Mouse (Mus musculus): Measurements from ENCODE around the gene Smtnl1. TPM values are rescaled to one million over a fixed set of nuclear protein-coding genes. Genes with fewer than 3 reads are reported as not detected.

Gene Smtnl1
- polyA plus RNA-seq, 1 experiment from 2014 or later = 0.49 TPM

DNA sequence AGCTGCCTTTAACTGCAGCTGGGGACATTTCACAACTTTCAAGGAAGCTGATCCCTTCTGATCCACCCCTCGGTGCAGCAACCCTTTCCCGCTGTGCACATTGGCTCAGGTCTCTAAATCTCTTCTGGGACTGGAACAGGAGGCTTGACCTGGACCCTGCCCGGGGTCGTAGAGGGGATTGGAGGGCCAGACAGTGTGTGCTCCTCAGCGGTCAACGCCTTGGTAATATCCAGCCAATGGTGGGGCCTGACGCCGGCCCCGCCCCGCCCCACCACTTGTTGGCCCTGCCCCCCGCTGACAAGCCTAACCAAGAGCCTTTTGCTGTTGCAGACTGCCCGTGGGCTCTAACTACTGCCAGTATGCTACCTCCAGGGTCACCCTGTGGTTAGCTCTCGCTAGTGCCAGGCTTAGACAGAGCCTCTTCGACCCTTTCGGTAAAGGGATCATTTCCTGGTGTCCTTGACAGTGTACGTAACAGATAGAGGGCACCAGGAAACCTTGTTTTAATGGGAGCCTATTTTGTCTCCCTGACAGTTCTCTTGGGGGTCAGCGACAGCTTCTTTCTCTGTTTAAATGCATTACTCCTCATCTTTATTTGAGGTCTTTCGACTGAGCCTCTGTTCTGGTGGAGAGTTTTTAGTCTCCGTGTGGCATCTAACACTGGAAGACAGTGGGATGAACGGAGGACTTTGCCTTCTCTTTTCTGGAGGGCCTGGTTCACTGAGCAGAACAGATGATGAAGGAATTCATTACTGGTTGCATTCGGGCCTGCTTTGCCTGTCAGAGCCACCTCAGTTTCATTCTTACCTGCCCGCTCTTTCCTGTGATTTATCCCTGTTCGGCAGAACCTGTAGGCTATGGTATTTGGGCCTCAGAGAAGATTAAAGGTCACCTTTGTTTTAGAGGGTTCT, 28.9 kb upstream of the Smtnl1 start:
- no peak overlapping the region for H3K27ac ChIP-seq
- no peak; the same call in 1 of the 2 replicates for ATAC-seq (ENCODE audit: insufficient number of reproducible peaks, insufficient read depth, low FRiP score, low TSS enrichment, low read depth)
- H3K4me2 ChIP-seq = peak overlapping the region; percentile 23; the same call in 1 of the 2 replicates
- 34% methylated on average over 23 of the region's 23 CpGs for WGBS
- no peaks in the 10 kb centered on the region for H3K9me3 ChIP-seq
- no peak overlapping the region for H3K4me3 ChIP-seq (replicated peaks)
- H3K9ac ChIP-seq (replicated peaks) = 0 out of 2 replicates have a peak overlapping the region, but pooled peaks have one; percentile 4
- H3K4me1 ChIP-seq (replicated peaks) = peaks cover 11% of the 10 kb centered on the region
- H3K27me3 ChIP-seq = no peaks in the 10 kb centered on the region
- peaks cover 91% of the 10 kb centered on the region for H3K36me3 ChIP-seq

DNA sequence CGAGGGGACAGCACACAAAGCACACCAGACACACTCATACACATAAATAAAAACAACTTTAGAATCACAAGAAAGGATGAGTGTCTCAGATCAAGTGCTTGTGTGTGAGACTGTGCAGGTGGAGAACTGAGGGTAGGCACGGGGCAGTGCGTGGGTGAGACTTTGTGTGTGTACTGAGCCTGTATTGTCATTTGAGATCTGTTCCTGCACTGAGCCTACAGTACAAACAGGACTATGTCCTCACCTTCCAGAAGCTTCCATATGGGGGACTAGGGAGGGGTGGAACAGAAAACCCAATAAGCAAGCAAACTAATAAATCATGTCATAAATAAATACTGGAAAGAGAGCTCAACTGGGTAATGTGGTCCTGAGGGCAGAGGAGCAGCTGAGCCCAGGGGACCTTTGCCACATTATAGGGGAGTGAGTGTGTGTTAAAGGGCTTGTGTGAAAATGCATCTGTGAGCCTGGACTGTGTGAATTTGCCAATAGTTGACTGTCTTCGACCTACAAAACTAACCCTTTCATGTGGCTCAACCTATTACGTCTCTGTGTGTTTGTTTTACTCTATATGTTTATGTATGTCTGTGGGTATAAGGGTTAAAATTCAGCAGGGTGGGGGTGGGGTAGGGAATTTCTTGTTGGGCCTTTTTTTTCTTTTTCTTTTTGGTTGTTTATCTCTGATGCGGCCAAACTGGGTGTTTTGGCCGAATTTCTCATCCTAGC, 28.1 kb upstream of the Smtnl1 start:
- 58% methylated on average over 7 of the region's 7 CpGs for WGBS
- no peaks in the 10 kb centered on the region for H3K9me3 ChIP-seq
- peak overlapping the region; percentile 23; the same call in 1 of the 2 replicates for H3K4me2 ChIP-seq
- no peak overlapping the region for H3K4me3 ChIP-seq (replicated peaks)
- peaks cover 93% of the 10 kb centered on the region for H3K36me3 ChIP-seq
- peaks cover 11% of the 10 kb centered on the region for H3K4me1 ChIP-seq (replicated peaks)
- no peak overlapping the region for H3K27ac ChIP-seq
- no peak; the same call in 1 of the 2 replicates for ATAC-seq (ENCODE audit: insufficient number of reproducible peaks, insufficient read depth, low FRiP score, low TSS enrichment, low read depth)
- 0 out of 2 replicates have a peak overlapping the region, but pooled peaks have one; percentile 4 for H3K9ac ChIP-seq (replicated peaks)
- no peaks in the 10 kb centered on the region for H3K27me3 ChIP-seq

DNA sequence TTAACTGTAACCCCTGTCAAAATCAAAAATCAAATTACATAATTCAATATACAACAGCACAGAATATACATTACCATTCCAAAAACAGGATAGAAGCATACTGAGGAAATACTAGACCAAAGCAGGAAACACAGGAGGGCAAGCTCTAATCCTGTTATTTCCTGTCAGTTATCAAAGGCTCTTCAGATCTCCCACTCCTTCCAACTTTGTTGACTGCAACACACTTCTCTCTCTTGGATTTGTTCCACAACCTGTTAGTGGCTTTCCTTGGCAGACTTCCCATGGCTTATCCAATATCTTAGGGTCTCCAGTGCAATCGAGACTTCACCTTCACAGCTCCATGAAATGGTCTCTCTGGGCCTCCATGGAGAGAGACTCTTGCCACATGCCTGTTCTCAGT, 22.8 kb upstream of the Smtnl1 start:
- Histone ChIP-seq H3K9ac (replicated peaks) (no peak overlapping the region), H3K27ac (no peak overlapping the region), H3K9me3 (no peaks in the 10 kb centered on the region), H3K4me2 (no peak overlapping the region), H3K27me3 (no peaks in the 10 kb centered on the region), H3K36me3 (peaks cover 57% of the 10 kb centered on the region), H3K4me3 (replicated peaks) (no peak overlapping the region), H3K4me1 (replicated peaks) (peaks cover 16% of the 10 kb centered on the region)
- no peak for ATAC-seq (ENCODE audit: insufficient number of reproducible peaks, insufficient read depth, low FRiP score, low TSS enrichment, low read depth)
- WGBS = 73% methylated on average over 1 of the region's 1 CpGs

DNA sequence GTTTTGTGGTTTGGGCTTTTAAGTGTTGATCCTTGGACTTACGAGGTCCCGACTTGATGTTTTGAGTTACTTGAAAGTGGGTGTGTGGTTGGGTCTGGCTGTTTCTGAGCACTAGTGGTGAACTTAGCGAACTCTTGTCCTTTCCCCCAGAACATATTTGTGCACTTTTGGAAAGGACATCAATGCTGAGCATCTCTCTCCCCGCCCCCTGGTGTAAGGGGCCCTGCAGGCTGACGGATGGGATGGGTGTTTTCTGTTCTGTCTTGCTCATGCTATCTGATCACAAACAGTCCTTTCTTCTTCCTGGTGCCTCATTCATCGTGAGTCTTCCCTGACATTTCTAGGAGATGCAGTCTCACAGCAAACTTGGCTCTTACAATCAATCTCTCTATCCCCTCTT, 21.2 kb upstream of the Smtnl1 start:
- no peak for ATAC-seq (ENCODE audit: insufficient number of reproducible peaks, insufficient read depth, low FRiP score, low TSS enrichment, low read depth)
- Histone ChIP-seq H3K9me3 (no peaks in the 10 kb centered on the region), H3K27ac (no peak overlapping the region), H3K9ac (replicated peaks) (no peak overlapping the region), H3K27me3 (peaks cover 1% of the 10 kb centered on the region; the same call in 1 of the 2 replicates), H3K4me3 (replicated peaks) (no peak overlapping the region), H3K36me3 (peaks cover 42% of the 10 kb centered on the region; the same call in 1 of the 2 replicates), H3K4me1 (replicated peaks) (peaks cover 23% of the 10 kb centered on the region), H3K4me2 (no peak overlapping the region)
- 86% methylated on average over 6 of the region's 6 CpGs for WGBS

DNA sequence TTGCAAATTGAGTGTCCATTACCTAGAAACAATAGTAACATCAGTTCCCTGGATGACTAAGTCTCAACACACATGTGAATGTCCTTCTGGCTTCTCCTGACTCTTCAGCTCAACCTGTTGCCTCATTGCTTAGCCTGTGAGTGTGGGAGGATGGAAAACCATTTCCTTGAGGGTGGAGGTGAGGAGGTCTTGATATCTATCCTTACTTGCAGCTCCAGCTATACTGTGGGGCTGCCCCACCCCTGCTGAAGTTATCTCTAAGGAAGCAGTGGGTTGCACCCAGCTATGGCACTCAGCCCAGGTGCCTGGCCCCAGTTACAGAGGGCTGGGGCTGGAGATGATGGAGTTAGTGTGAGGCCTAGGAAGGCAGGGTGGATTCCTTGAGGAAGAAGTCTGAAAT, 19.5 kb upstream of the Smtnl1 start:
- Histone ChIP-seq H3K9ac (replicated peaks) (no peak overlapping the region), H3K27me3 (peaks cover 16% of the 10 kb centered on the region), H3K4me1 (replicated peaks) (peaks cover 27% of the 10 kb centered on the region), H3K4me3 (replicated peaks) (peak overlapping the region; percentile 70; the same call in 1 of the 2 replicates), H3K36me3 (peaks cover 28% of the 10 kb centered on the region; the same call in 1 of the 2 replicates), H3K27ac (no peak overlapping the region), H3K9me3 (no peaks in the 10 kb centered on the region), H3K4me2 (peak overlapping the region; percentile 94)
- ATAC-seq (ENCODE audit: insufficient number of reproducible peaks, insufficient read depth, low FRiP score, low TSS enrichment, low read depth) = no peak

DNA sequence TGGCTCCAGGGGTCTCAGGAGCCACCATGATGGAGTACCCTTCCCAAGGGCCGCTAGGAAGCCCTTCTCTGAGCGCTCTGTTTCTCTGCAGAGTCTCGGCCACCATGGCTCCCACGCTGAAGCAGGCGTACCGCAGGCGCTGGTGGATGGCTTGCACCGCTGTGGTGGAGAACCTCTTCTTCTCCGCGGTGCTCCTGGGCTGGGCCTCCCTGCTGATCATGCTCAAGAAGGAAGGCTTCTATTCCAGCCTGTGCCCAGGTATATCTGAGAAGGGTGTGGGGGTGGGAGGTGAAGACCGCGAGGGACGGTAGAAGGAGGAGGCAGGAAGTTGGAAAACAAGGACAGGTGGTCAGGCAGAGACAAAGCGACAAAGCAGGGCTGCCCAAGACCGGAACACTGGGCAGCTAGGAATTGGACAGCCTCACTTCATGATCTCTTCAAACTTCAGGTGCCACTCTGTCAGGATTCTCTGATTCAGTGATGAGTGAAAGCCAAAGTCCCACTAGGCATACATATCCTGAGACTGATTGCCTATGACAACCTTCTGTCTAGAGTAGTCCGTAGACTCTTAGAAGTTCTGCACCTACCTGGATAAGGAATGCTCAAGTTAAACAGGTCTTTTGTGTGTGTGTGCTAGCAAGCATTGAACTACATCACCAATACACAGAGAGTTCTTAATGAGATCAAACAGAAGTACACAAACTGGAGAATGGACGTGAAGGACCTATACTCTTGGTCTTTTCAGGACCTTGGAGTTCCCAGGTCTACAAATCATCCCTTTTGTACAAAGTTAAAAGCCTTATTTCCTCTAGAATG, 18.5 kb upstream of the Smtnl1 start:
- Histone ChIP-seq H3K4me2 (peak overlapping the region; percentile 94), H3K4me1 (replicated peaks) (peaks cover 27% of the 10 kb centered on the region), H3K27me3 (peaks cover 16% of the 10 kb centered on the region), H3K9ac (replicated peaks) (peak overlapping the region; percentile 84), H3K9me3 (no peaks in the 10 kb centered on the region), H3K36me3 (peaks cover 20% of the 10 kb centered on the region; the same call in 1 of the 2 replicates), H3K4me3 (replicated peaks) (peak overlapping the region; percentile 70), H3K27ac (peak overlapping the region; percentile 95)
- WGBS = 8% methylated on average over 17 of the region's 17 CpGs
- ATAC-seq (ENCODE audit: insufficient number of reproducible peaks, insufficient read depth, low FRiP score, low TSS enrichment, low read depth) = 0 out of 2 replicates have a peak, but pooled peaks have one; percentile 9

DNA sequence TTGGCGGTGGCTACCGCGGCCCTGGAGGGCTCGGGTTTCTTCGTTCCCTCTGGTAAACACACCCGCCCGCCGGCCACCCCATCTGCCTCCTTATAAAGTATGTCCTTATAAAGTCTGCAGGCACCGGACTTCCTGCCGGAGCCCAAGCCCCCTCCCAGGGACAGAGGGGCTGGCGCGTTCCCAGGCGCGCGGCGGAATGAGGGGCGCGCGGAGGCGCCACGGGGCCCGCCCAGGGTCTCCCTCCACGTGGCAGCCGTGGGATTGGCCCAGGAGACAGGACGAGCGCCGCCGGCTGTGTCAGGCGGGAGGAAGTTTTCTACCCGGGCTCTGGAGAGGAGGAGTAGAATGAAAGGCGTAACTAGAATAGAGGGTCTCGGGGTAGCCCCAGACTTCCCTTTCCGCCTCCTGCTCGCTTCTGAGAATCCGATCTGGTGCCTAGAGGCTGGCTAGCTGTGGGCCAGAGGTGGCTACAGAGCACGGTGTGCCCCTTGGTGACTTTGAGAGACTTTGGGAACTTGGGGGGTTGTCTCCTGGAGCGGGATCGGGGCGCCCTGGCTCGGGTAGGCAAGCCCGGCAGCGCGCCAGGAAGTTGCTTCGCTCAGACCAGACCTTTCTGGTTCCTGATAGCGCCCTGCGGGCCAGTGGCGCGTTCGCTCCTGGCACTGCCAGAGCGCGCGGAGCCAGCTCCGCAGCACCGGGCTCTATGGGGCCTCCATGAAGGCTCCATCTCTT, 17.7 kb upstream of the Smtnl1 start:
- WGBS = under 1% methylated on average over 54 of the region's 54 CpGs
- Histone ChIP-seq H3K4me3 (replicated peaks) (peak overlapping the region; percentile 70), H3K4me1 (replicated peaks) (peaks cover 27% of the 10 kb centered on the region), H3K27me3 (peaks cover 16% of the 10 kb centered on the region), H3K9me3 (no peaks in the 10 kb centered on the region), H3K36me3 (peaks cover 12% of the 10 kb centered on the region; the same call in 1 of the 2 replicates), H3K4me2 (peak overlapping the region; percentile 94), H3K9ac (replicated peaks) (peak overlapping the region; percentile 84), H3K27ac (peak overlapping the region; percentile 95)
- ATAC-seq (ENCODE audit: insufficient number of reproducible peaks, insufficient read depth, low FRiP score, low TSS enrichment, low read depth) = peak; percentile 92

DNA sequence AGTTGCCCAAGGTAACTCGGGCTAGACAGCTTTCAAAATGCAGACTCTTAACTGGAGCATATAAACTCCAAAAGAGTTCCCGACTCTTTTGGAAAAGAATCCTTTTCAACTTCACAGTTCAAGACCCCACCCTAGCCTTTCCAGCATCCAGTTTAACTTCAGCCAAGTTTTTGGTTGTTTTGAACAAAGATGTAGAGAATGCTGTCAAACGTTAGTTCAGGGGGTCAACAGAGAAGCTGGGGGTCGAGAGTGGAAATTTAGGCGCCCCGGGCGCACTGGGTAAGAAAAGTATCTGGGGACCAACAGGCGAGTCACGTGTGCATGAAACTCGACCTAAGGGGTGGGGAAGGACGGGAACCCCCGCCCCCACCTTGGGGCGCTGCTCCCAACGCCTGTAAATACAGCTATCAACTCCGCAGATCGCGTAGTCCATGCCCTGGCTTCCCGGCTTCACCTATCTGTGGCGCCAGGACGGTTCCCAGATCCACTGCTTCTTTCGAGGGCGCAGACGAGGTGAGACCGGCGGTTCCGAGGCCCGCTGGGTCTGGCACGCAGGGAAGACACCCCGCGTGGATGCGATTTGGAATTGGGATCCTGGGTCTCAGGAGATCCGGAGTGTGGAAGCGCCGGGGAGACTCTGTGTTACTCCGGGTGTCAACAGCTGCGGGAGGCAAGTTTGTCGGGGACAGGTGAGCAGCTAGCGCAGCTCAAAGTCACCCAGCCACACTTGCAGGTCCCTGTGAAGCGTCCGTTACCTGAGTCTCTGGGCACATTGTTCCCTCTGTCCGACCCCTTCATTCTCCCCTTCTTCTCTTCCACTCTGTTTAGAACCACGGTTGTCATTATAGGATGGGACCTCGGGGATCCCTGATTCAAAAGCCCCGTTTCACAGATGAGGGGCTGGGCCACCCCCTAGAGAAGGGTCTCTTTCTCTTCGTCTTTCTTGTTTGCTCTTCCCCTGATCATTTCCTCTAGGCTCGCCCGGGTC, 16.8 kb upstream of the Smtnl1 start:
- H3K4me3 ChIP-seq (replicated peaks) = peak overlapping the region; percentile 70
- H3K27ac ChIP-seq = peak overlapping the region; percentile 95
- peaks cover 6% of the 10 kb centered on the region; the same call in 1 of the 2 replicates for H3K36me3 ChIP-seq
- under 1% methylated on average over 47 of the region's 47 CpGs for WGBS
- H3K9ac ChIP-seq (replicated peaks) = peak overlapping the region; percentile 84
- peak overlapping the region; percentile 94 for H3K4me2 ChIP-seq
- ATAC-seq (ENCODE audit: insufficient number of reproducible peaks, insufficient read depth, low FRiP score, low TSS enrichment, low read depth) = peak; percentile 43
- H3K4me1 ChIP-seq (replicated peaks) = peaks cover 27% of the 10 kb centered on the region
- no peaks in the 10 kb centered on the region for H3K9me3 ChIP-seq
- peaks cover 16% of the 10 kb centered on the region for H3K27me3 ChIP-seq

DNA sequence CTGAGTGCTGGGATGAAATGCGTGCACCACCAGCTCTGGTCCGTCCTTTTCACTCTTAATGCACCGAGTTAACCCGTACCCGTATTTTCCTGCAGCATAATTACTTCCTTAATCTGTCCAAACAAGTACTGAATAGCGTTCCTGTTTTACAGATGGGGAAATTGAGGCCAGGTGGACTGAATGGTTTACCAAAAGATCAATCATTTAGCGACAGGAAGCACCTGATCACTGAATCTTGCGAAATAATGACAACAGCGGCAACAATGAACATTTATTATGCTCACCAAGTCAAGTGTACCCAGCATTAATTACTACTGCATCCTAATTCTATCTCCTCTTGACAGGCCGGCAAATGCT, 16.1 kb upstream of the Smtnl1 start, which contains the start of gene Slc43a1:
TSS of gene Slc43a1 (plus strand) at position 258 of the 357 bp plus-strand sequence.
- no peak for ATAC-seq (ENCODE audit: insufficient number of reproducible peaks, insufficient read depth, low FRiP score, low TSS enrichment, low read depth)
- Histone ChIP-seq H3K27me3 (peaks cover 16% of the 10 kb centered on the region), H3K4me1 (replicated peaks) (peaks cover 27% of the 10 kb centered on the region), H3K4me2 (peak within 1 kb of the TSS; percentile 94), H3K4me3 (replicated peaks) (peak within 1 kb of the TSS; percentile 70), H3K36me3 (0 out of 2 replicates have a peak, but pooled peaks cover 5% of the 10 kb centered on the region), H3K9me3 (no peaks in the 10 kb centered on the region), H3K9ac (replicated peaks) (peak within 1 kb of the TSS; percentile 84), H3K27ac (peak within 1 kb of the TSS; percentile 95)
- 11% methylated on average over 10 of the region's 10 CpGs for WGBS

All from limb, embryonic 12.5 days (tissue).